Mouse (Mus musculus) urinary bladder, postnatal 4 days (tissue): ENCODE measurements around the gene Ang6.
"Not testable (repeated sequence)": the region's sequence is repeated elsewhere in the genome, so short reads cannot be mapped to it uniquely, and the experiment has no call there.

Source experiments
- DNase-seq, 2 experiments: peaks; one replicate each; pipeline ENCODE4 v3.0.0; 2021 to 2022; ENCODE audit warnings: low spot score in 2 of 2

The Ang6 gene

GRCm38 (mm10) chr14:44002169-44002568, at the start of gene Ang6:
Gene Ang6, minus strand, starts transcription at chr14:44002269.
- no peak for DNase-seq

GRCm38 (mm10) chr14:44046567-44046966, 44.5 kb upstream of the Ang6 start:
- DNase-seq, result not testable (repeated sequence)

- DNase-seq, result not testable (repeated sequence)
These were observed 29.8 kb upstream of the Ang6 start for GRCm38 (mm10) chr14:44031828-44032227.

DNA sequence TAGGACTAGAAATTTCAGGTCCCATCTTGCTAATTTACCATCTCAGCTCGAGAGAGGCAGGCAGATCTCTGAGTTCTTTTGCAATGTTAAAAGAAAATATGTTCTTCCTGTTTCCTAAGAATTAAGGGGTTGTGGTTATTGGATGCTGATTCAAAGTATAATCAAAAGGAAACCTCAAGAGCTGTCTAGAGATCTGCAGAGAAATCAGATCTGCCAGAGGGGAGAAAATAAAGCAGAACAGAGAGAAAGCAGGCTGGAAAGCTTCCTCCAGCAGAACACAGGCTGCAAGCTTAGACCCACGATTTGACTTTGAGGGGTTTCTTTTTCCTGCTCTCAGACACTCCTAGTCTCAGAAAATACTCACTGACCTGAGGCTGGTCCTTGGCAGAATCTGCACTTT, 7.6 kb upstream of the Ang6 start:
- not testable (repeated sequence) for DNase-seq

DNA sequence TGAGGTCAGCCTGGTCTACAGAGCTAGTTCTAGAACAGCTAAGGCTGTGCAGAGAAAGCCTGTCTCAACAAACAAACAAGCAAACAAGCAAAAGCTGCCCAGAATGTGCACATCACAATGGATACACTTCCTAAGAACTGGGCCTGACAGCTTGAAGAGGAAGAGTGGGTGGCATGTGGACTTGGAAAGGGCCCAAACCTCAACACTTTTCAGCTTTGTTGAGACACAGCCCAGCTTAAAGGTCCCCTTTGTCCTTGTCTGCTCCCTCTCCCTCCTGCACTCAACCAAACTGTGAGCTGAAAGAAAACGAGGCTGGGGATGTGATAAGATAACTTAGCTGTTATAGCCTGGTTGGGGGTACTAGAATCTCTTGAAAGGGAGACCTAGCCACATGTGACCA, 6.0 kb upstream of the Ang6 start:
- not testable (repeated sequence) for DNase-seq

DNA sequence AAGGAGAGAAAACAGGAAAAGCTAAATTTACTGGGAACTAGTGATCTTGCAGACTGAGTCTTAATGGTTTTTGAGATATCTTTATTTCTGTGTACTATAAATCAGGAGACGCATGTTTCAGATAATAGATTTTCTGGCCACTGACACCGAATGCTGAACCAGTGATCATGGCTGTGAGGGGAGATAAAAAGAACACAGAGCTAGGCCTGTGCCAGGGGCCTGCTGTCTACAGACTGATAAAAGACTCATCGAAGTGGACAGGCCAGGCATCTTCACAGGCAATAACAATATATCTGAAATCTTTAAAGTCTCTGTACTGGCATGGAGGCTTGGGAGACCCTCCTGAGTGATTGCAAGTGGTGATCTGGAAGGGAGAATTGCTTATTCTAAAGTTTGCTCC, 469 bp downstream of the Ang6 start:
- no peak for DNase-seq

GRCm38 (mm10) chr14:43998455-43999000, 3.5 kb downstream of the Ang6 start:
- not testable (repeated sequence) for DNase-seq

DNA sequence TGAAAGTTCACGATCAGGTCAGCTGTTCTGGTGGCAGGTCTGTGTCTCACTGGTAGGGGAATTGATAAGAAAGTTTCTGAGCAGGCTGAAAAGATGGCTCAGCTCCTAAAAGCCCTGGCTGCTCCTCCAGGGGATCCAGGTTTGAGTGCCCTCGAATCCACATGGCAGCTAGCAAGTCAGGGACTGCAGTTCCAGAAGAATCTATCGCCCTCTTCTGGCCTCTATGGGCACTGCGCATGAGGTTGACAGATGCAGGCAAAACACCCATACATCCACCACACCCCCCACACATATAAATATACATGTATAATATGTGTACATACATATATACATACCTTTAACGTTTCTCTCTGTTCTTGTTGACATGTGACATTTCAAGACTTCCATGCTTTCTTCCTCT, 14.7 kb downstream of the Ang6 start:
- peak; percentile 51 to 79 for DNase-seq

DNA sequence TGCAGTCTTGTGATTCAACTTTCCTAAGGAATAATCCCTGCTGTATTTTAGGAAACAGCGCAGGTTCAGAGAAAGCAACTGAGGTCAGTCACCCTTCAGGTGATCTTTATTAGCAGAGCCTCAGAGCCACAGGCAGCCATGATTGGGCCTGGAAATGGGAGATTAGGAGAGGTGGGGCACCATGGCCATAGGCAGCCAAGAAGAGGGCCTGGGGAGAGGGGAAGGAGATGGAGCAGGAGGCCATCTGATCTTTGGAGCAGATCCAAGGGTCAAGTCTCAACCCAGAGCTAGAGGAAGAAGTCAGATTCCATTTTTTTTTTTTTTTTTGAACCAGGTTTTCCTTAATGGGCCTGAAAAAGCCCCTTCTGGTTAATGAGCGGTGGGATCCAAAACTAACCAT, 15.9 kb downstream of the Ang6 start:
- no peak for DNase-seq

- DNase-seq, result peak; percentile 18 to 62
These were observed 18.2 kb downstream of the Ang6 start for GRCm38 (mm10) chr14:43983897-43984296.

DNA sequence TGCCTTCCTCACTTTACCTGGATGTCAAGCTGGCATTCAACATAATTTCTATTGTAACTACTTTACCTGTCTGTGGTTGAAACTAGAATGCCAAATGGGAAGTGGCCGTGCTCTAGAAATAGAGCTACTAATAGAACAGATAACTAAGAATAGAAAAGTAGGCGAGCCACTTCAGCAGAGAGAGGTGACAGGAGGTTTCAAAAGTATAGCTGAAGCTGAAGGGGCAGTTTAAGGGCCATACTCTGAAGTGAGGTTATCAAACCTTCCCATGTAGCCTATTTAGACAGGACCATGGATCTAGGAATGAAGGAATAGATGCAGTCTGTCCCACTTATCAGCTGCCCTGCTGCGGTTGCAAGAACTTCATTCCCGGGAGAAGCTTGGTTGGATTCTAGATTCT, 18.6 kb downstream of the Ang6 start:
- no peak for DNase-seq

- DNase-seq, result not testable (repeated sequence)
These were observed 45.3 kb downstream of the Ang6 start, which contains the start of gene Ang5 for GRCm38 (mm10) chr14:43956769-43957168. Gene Ang5, plus strand, starts transcription at chr14:43957069.

GRCm38 (mm10) chr14:43955074-43955473, 47.0 kb downstream of the Ang6 start:
- DNase-seq, result not testable (repeated sequence)

DNA sequence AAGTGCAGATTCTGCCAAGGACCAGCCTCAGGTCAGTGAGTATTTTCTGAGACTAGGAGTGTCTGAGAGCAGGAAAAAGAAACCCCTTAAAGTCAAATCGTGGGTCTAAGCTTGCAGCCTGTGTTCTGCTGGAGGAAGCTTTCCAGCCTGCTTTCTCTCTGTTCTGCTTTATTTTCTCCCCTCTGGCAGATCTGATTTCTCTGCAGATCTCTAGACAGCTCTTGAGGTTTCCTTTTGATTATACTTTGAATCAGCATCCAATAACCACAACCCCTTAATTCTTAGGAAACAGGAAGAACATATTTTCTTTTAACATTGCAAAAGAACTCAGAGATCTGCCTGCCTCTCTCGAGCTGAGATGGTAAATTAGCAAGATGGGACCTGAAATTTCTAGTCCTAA, 48.7 kb downstream of the Ang6 start:
- not testable (repeated sequence) for DNase-seq
